Mouse (Mus musculus) neural tube, embryonic 13.5 days (tissue): ENCODE measurements around the gene Btbd18. TPM values are rescaled to one million over a fixed set of nuclear protein-coding genes. Genes with fewer than 3 reads are reported as not detected.

Source experiments
- ATAC-seq: fragments of 200-750 bp; cut with Nextera tagmentation; 2 replicates; pipeline ENCODE4 v1.8.0; 2017; ENCODE audit warnings: low read depth, mild to moderate bottlenecking, moderate TSS enrichment, moderate library complexity
- H3K27ac ChIP-seq: fragments of 300-500 bp; sonication (generic); replicated peaks from 2 replicates; pipeline ENCODE4 v1.5.1; 2015; ENCODE audit warnings: moderate library complexity, mild to moderate bottlenecking, inconsistent platforms
- H3K27me3 ChIP-seq: fragments of 300-500 bp; sonication (generic); 2 replicates; pipeline ENCODE4 v1.6.1; 2015; ENCODE audit warnings: mild to moderate bottlenecking, inconsistent platforms
- H3K36me3 ChIP-seq: fragments of 300-500 bp; sonication (generic); 2 replicates; pipeline ENCODE4 v1.6.1; 2015; ENCODE audit warnings: mild to moderate bottlenecking, inconsistent platforms
- H3K4me1 ChIP-seq: fragments of 300-500 bp; sonication (generic); replicated peaks from 2 replicates; pipeline ENCODE4 v1.6.1; 2015; ENCODE audit warnings: inconsistent platforms
- H3K4me2 ChIP-seq: fragments of 300-500 bp; sonication (generic); 2 replicates; pipeline ENCODE4 v1.6.1; 2015; ENCODE audit warnings: inconsistent platforms, mild to moderate bottlenecking, moderate library complexity
- H3K4me3 ChIP-seq: fragments of 300-500 bp; sonication (generic); 2 replicates; pipeline ENCODE4 v1.5.1; 2015; ENCODE audit warnings: mild to moderate bottlenecking, inconsistent platforms
- H3K9ac ChIP-seq: fragments of 300-500 bp; sonication (generic); 2 replicates; pipeline ENCODE4 v1.6.1; 2015; ENCODE audit warnings: moderate library complexity, mild to moderate bottlenecking, inconsistent platforms
- H3K9me3 ChIP-seq: fragments of 300-500 bp; sonication (generic); 2 replicates; pipeline ENCODE4 v1.6.1; 2016; ENCODE audit warnings: inconsistent platforms
- WGBS: fragments of 180-500 bp; shearing (Covaris S2); methylation state at CpG from one replicate; pipeline ENCODE4 v1.1.7; 2015; 5-methylcytosine and 5-hydroxymethylcytosine counted together
- polyA plus RNA-seq: library from polyadenylated mRNA; unstranded; fragments of >200 nt; fragmentation: Nextera tagmentation; extraction: Ambion mirVana; gene quantifications from 2 replicates; pipeline ENCODE4 v1.2.1, GENCODE M21; 2015

Btbd18 gene
- 0.12 and 0.22 TPM in 2 replicates for polyA plus RNA-seq

GRCm38 (mm10) chr2:84658806-84659205, at the start of gene Btbd18:
Gene Btbd18 (plus strand): TSS chr2:84659079.
- 93% methylated on average over 32 of the region's 32 CpGs for WGBS
- H3K9me3 ChIP-seq, result no peaks in the 10 kb centered on the region
- H3K36me3 ChIP-seq, result no peaks in the 10 kb centered on the region
- H3K4me1 ChIP-seq, result no peaks in the 10 kb centered on the region
- H3K27ac ChIP-seq, result no peak within 1 kb of the TSS
- H3K9ac ChIP-seq, result no peak within 1 kb of the TSS
- H3K4me2 ChIP-seq, result no peak within 1 kb of the TSS
- no peaks in the 10 kb centered on the region for H3K27me3 ChIP-seq
- ATAC-seq, result no peak
- H3K4me3 ChIP-seq, result no peak within 1 kb of the TSS

GRCm38 (mm10) chr2:84612764-84613163, 46.1 kb upstream of the Btbd18 start:
- ATAC-seq, result no peak
- H3K4me2 ChIP-seq, result no peak overlapping the region
- peaks cover 96% of the 10 kb centered on the region for H3K36me3 ChIP-seq
- no peak overlapping the region for H3K9ac ChIP-seq
- WGBS, result 97% methylated on average over 6 of the region's 6 CpGs
- no peaks in the 10 kb centered on the region for H3K9me3 ChIP-seq
- H3K4me1 ChIP-seq, result no peaks in the 10 kb centered on the region
- H3K27ac ChIP-seq, result no peak overlapping the region
- H3K27me3 ChIP-seq, result no peaks in the 10 kb centered on the region
- no peak overlapping the region for H3K4me3 ChIP-seq

- Histone ChIP-seq H3K4me1 (no peaks in the 10 kb centered on the region), H3K9me3 (no peaks in the 10 kb centered on the region), H3K9ac (no peak overlapping the region), H3K4me2 (no peak overlapping the region), H3K27ac (no peak overlapping the region), H3K4me3 (no peak overlapping the region), H3K36me3 (peaks cover 83% of the 10 kb centered on the region), H3K27me3 (no peaks in the 10 kb centered on the region)
- ATAC-seq, result peak; percentile 71; the same call in 1 of the 2 replicates
- 87% methylated on average over 3 of the region's 3 CpGs for WGBS
Measured at GRCm38 (mm10) chr2:84617637-84618515, 41.0 kb upstream of the Btbd18 start.

GRCm38 (mm10) chr2:84618914-84619313, 40.0 kb upstream of the Btbd18 start:
- Histone ChIP-seq H3K36me3 (peaks cover 77% of the 10 kb centered on the region), H3K4me1 (0 out of 2 replicates have a peak, but pooled peaks cover 7% of the 10 kb centered on the region), H3K9ac (no peak overlapping the region), H3K27ac (no peak overlapping the region), H3K9me3 (no peaks in the 10 kb centered on the region), H3K27me3 (no peaks in the 10 kb centered on the region), H3K4me3 (no peak overlapping the region), H3K4me2 (no peak overlapping the region)
- ATAC-seq, result no peak
- WGBS, result 80% methylated on average over 2 of the region's 2 CpGs

- H3K27me3 ChIP-seq, result no peaks in the 10 kb centered on the region
- H3K27ac ChIP-seq, result no peak overlapping the region
- no peak overlapping the region for H3K9ac ChIP-seq
- H3K9me3 ChIP-seq, result no peaks in the 10 kb centered on the region
- H3K36me3 ChIP-seq, result peaks cover 76% of the 10 kb centered on the region
- 95% methylated on average over 21 of the region's 21 CpGs for WGBS
- no peak overlapping the region for H3K4me3 ChIP-seq
- 0 out of 2 replicates have a peak, but pooled peaks cover 7% of the 10 kb centered on the region for H3K4me1 ChIP-seq
- no peak overlapping the region for H3K4me2 ChIP-seq
- no peak for ATAC-seq
Measured at GRCm38 (mm10) chr2:84619646-84620340, 39.1 kb upstream of the Btbd18 start.

- Histone ChIP-seq H3K27me3 (no peaks in the 10 kb centered on the region), H3K9me3 (no peaks in the 10 kb centered on the region), H3K27ac (no peak overlapping the region), H3K36me3 (peaks cover 48% of the 10 kb centered on the region), H3K4me2 (no peak overlapping the region), H3K4me3 (no peak overlapping the region), H3K4me1 (0 out of 2 replicates have a peak, but pooled peaks cover 9% of the 10 kb centered on the region), H3K9ac (no peak overlapping the region)
- no peak for ATAC-seq
- 86% methylated on average over 2 of the region's 2 CpGs for WGBS
Measured at GRCm38 (mm10) chr2:84622668-84623067, 36.2 kb upstream of the Btbd18 start.

- Histone ChIP-seq H3K36me3 (peaks cover 48% of the 10 kb centered on the region), H3K9ac (no peak overlapping the region), H3K9me3 (no peaks in the 10 kb centered on the region), H3K27ac (no peak overlapping the region), H3K27me3 (no peaks in the 10 kb centered on the region), H3K4me2 (no peak overlapping the region), H3K4me1 (0 out of 2 replicates have a peak, but pooled peaks cover 9% of the 10 kb centered on the region), H3K4me3 (no peak overlapping the region)
- WGBS, result 94% methylated on average over 3 of the region's 3 CpGs
- no peak for ATAC-seq
Measured at GRCm38 (mm10) chr2:84623428-84624119, 35.3 kb upstream of the Btbd18 start.

- no peak overlapping the region for H3K27ac ChIP-seq
- no peaks in the 10 kb centered on the region for H3K27me3 ChIP-seq
- H3K9me3 ChIP-seq, result no peaks in the 10 kb centered on the region
- peaks cover 42% of the 10 kb centered on the region for H3K36me3 ChIP-seq
- H3K4me2 ChIP-seq, result no peak overlapping the region
- 95% methylated on average over 17 of the region's 17 CpGs for WGBS
- no peak overlapping the region for H3K9ac ChIP-seq
- 0 out of 2 replicates have a peak, but pooled peaks cover 9% of the 10 kb centered on the region for H3K4me1 ChIP-seq
- no peak overlapping the region for H3K4me3 ChIP-seq
- ATAC-seq, result no peak
Measured at GRCm38 (mm10) chr2:84624201-84624600, 34.7 kb upstream of the Btbd18 start.

- WGBS, result 65% methylated on average over 7 of the region's 7 CpGs
- no peak overlapping the region for H3K4me3 ChIP-seq
- no peak overlapping the region for H3K9ac ChIP-seq
- ATAC-seq, result 0 out of 2 replicates have a peak, but pooled peaks have one; percentile 32
- H3K36me3 ChIP-seq, result peaks cover 19% of the 10 kb centered on the region
- H3K9me3 ChIP-seq, result no peaks in the 10 kb centered on the region
- H3K27me3 ChIP-seq, result no peaks in the 10 kb centered on the region
- H3K4me1 ChIP-seq, result 0 out of 2 replicates have a peak, but pooled peaks cover 9% of the 10 kb centered on the region
- no peak overlapping the region for H3K4me2 ChIP-seq
- H3K27ac ChIP-seq, result no peak overlapping the region
Measured at GRCm38 (mm10) chr2:84626366-84626975, 32.4 kb upstream of the Btbd18 start.

GRCm38 (mm10) chr2:84627036-84627435, 31.8 kb upstream of the Btbd18 start:
- Histone ChIP-seq H3K4me2 (no peak overlapping the region), H3K27me3 (no peaks in the 10 kb centered on the region), H3K27ac (no peak overlapping the region), H3K4me1 (0 out of 2 replicates have a peak, but pooled peaks cover 9% of the 10 kb centered on the region), H3K36me3 (peaks cover 16% of the 10 kb centered on the region), H3K9me3 (no peaks in the 10 kb centered on the region), H3K9ac (no peak overlapping the region), H3K4me3 (no peak overlapping the region)
- ATAC-seq, result no peak
- 35% methylated on average over 3 of the region's 3 CpGs for WGBS

- H3K36me3 ChIP-seq, result no peaks in the 10 kb centered on the region
- H3K27me3 ChIP-seq, result no peaks in the 10 kb centered on the region
- no peak for ATAC-seq
- no peaks in the 10 kb centered on the region for H3K9me3 ChIP-seq
- no peak overlapping the region for H3K4me2 ChIP-seq
- WGBS, result 89% methylated on average over 1 of the region's 1 CpGs
- peaks cover 42% of the 10 kb centered on the region for H3K4me1 ChIP-seq
- H3K9ac ChIP-seq, result no peak overlapping the region
- no peak overlapping the region for H3K4me3 ChIP-seq
- H3K27ac ChIP-seq, result no peak overlapping the region
Measured at GRCm38 (mm10) chr2:84632001-84632400, 26.9 kb upstream of the Btbd18 start.
